Mouse (Mus musculus) liver, embryonic 11.5 days (tissue): Measurements from ENCODE around the gene Tox4. TPM values are rescaled to one million over a fixed set of nuclear protein-coding genes. Genes with fewer than 3 reads are reported as not detected.

ENCODE experiments used
- ATAC-seq: fragments of 200-750 bp; cut with Nextera tagmentation; replicated peaks from 2 replicates; pipeline ENCODE4 v1.8.0; 2017; ENCODE audit warnings: moderate number of reproducible peaks, mild to moderate bottlenecking, moderate TSS enrichment, moderate library complexity; ENCODE audit not compliant: low FRiP score
- DNase-seq: peaks from one replicate; pipeline ENCODE4 v3.0.0-alpha.2; 2017; ENCODE audit warnings: low spot score
- H3K27ac ChIP-seq: fragments of 300-500 bp; sonication (generic); 2 replicates; pipeline ENCODE4 v1.5.1; 2014; ENCODE audit warnings: mild to moderate bottlenecking, low read depth, low read length, control low read depth
- H3K27me3 ChIP-seq: fragments of 300-500 bp; sonication (generic); replicated peaks from 2 replicates; pipeline ENCODE4 v1.6.1; 2014; ENCODE audit warnings: low read length, mixed read lengths; ENCODE audit not compliant: control insufficient read depth, insufficient read depth
- H3K36me3 ChIP-seq: fragments of 300-500 bp; sonication (generic); 2 replicates; pipeline ENCODE4 v1.6.1; 2014; ENCODE audit warnings: mild to moderate bottlenecking, low read length, moderate library complexity, mixed read lengths; ENCODE audit not compliant: control insufficient read depth, insufficient read depth
- H3K4me1 ChIP-seq: fragments of 300-500 bp; sonication (generic); replicated peaks from 2 replicates; pipeline ENCODE4 v1.6.1; 2014; ENCODE audit warnings: low read length, mixed read lengths; ENCODE audit not compliant: control insufficient read depth, insufficient read depth
- H3K4me2 ChIP-seq: fragments of 300-500 bp; sonication (generic); 2 replicates; pipeline ENCODE4 v1.6.1; 2014; ENCODE audit warnings: mild to moderate bottlenecking, control low read depth, moderate library complexity
- H3K4me3 ChIP-seq: fragments of 300-500 bp; sonication (generic); 2 replicates; pipeline ENCODE4 v1.5.1; 2014; ENCODE audit warnings: low read depth, low read length, control low read depth
- H3K9ac ChIP-seq: fragments of 300-500 bp; sonication (generic); 2 replicates; pipeline ENCODE4 v1.6.1; 2014; ENCODE audit warnings: low read depth, low read length, control low read depth
- H3K9me3 ChIP-seq: fragments of 300-500 bp; sonication (generic); 2 replicates; pipeline ENCODE4 v1.6.1; 2016; ENCODE audit warnings: low read length, inconsistent platforms, mixed read lengths; ENCODE audit not compliant: control insufficient read depth
- WGBS: fragments of 180-500 bp; shearing (Covaris S2); extraction: QIAGEN DNeasy Blood & Tissue Kit; methylation state at CpG from one replicate; pipeline ENCODE4 v1.1.7; 2014; 5-methylcytosine and 5-hydroxymethylcytosine counted together
- polyA plus RNA-seq: library from polyadenylated mRNA; unstranded; fragments of >200 nt; fragmentation: Nextera tagmentation; extraction: Ambion mirVana; gene quantifications from 2 replicates; pipeline ENCODE4 v1.2.1, GENCODE M21; 2014

Tox4 gene
- 35.7 and 44.6 TPM in 2 replicates for polyA plus RNA-seq

- peak within 1 kb of the TSS; percentile 73 for H3K4me2 ChIP-seq
- under 1% methylated on average over 66 of the region's 66 CpGs for WGBS
- ATAC-seq, result peak; percentile 98
Measured at GRCm38 (mm10) chr14:52278932-52279746, at the start of gene Tox4, which contains the start of gene Rab2b. Gene Tox4 (plus strand): TSS chr14:52279146. Gene Rab2b (minus strand): TSS chr14:52279545.

GRCm38 (mm10) chr14:52232249-52232648 is 46.7 kb upstream of the Tox4 start:
- no peak for DNase-seq
- Histone ChIP-seq H3K4me2 (no peak overlapping the region), H3K4me1 (no peaks in the 10 kb centered on the region), H3K27me3 (no peaks in the 10 kb centered on the region), H3K9ac (no peak overlapping the region), H3K27ac (no peak overlapping the region), H3K9me3 (no peaks in the 10 kb centered on the region), H3K36me3 (peaks cover 54% of the 10 kb centered on the region), H3K4me3 (no peak overlapping the region)
- 73% methylated on average over 6 of the region's 6 CpGs for WGBS
- no peak; the same call in 1 of the 2 replicates for ATAC-seq

More at GRCm38 (mm10) chr14:52278932-52279746, at the start of gene Tox4, which contains the start of gene Rab2b:
- H3K9me3 ChIP-seq, result no peaks in the 10 kb centered on the region
- peak within 1 kb of the TSS; percentile 94 for H3K9ac ChIP-seq
- H3K27ac ChIP-seq, result peak within 1 kb of the TSS; percentile 78
- H3K4me3 ChIP-seq, result peak within 1 kb of the TSS; percentile 86
- H3K4me1 ChIP-seq, result peaks cover 12% of the 10 kb centered on the region
- H3K27me3 ChIP-seq, result no peaks in the 10 kb centered on the region
- H3K36me3 ChIP-seq, result no peaks in the 10 kb centered on the region
- peak; percentile 99 for DNase-seq

- H3K4me2 ChIP-seq, result no peak overlapping the region
- no peaks in the 10 kb centered on the region for H3K4me1 ChIP-seq
- peaks cover 51% of the 10 kb centered on the region for H3K36me3 ChIP-seq
- DNase-seq, result no peak
- H3K27me3 ChIP-seq, result no peaks in the 10 kb centered on the region
- no peak overlapping the region for H3K9ac ChIP-seq
- H3K27ac ChIP-seq, result no peak overlapping the region
- H3K9me3 ChIP-seq, result no peaks in the 10 kb centered on the region
- WGBS, result 91% methylated on average over 7 of the region's 7 CpGs
- no peak overlapping the region for H3K4me3 ChIP-seq
- no peak for ATAC-seq
Measured at GRCm38 (mm10) chr14:52235165-52235564, 43.8 kb upstream of the Tox4 start.

- Histone ChIP-seq H3K4me2 (no peak overlapping the region), H3K9ac (no peak overlapping the region), H3K36me3 (peaks cover 44% of the 10 kb centered on the region), H3K4me1 (no peaks in the 10 kb centered on the region), H3K27ac (no peak overlapping the region), H3K27me3 (no peaks in the 10 kb centered on the region), H3K9me3 (no peaks in the 10 kb centered on the region), H3K4me3 (no peak overlapping the region)
- 85% methylated on average over 1 of the region's 1 CpGs for WGBS
- DNase-seq (no peak), ATAC-seq (no peak)
Measured at GRCm38 (mm10) chr14:52236216-52236615, 42.7 kb upstream of the Tox4 start.

GRCm38 (mm10) chr14:52244041-52244689 is 34.8 kb upstream of the Tox4 start:
- Histone ChIP-seq H3K9ac (peak overlapping the region; percentile 73), H3K27me3 (no peaks in the 10 kb centered on the region), H3K9me3 (no peaks in the 10 kb centered on the region), H3K4me3 (peak overlapping the region; percentile 66), H3K36me3 (no peaks in the 10 kb centered on the region), H3K4me2 (peak overlapping the region; percentile 95), H3K4me1 (peaks cover 18% of the 10 kb centered on the region), H3K27ac (peak overlapping the region; percentile 76)
- DNase-seq (peak; percentile 92), ATAC-seq (peak; percentile 98)
- under 1% methylated on average over 32 of the region's 32 CpGs for WGBS

GRCm38 (mm10) chr14:52244690-52245042 is 34.3 kb upstream of the Tox4 start:
- no peaks in the 10 kb centered on the region for H3K9me3 ChIP-seq
- H3K9ac ChIP-seq, result peak overlapping the region; percentile 73
- peak; percentile 70 for ATAC-seq
- WGBS, result 10% methylated on average over 7 of the region's 7 CpGs
- no peak for DNase-seq
- peaks cover 18% of the 10 kb centered on the region for H3K4me1 ChIP-seq
- H3K4me2 ChIP-seq, result peak overlapping the region; percentile 95
- H3K27me3 ChIP-seq, result no peaks in the 10 kb centered on the region
- 0 out of 2 replicates have a peak, but pooled peaks cover under 1% of the 10 kb centered on the region for H3K36me3 ChIP-seq
- peak overlapping the region; percentile 76 for H3K27ac ChIP-seq
- H3K4me3 ChIP-seq, result peak overlapping the region; percentile 66

- no peak for ATAC-seq
Measured at GRCm38 (mm10) chr14:52246129-52246528, 32.8 kb upstream of the Tox4 start.

GRCm38 (mm10) chr14:52256311-52257175 is 22.4 kb upstream of the Tox4 start:
- peaks cover 16% of the 10 kb centered on the region for H3K4me1 ChIP-seq
- no peaks in the 10 kb centered on the region for H3K27me3 ChIP-seq
- peak overlapping the region; percentile 88 for H3K4me3 ChIP-seq
- H3K27ac ChIP-seq, result peak overlapping the region; percentile 92
- H3K9ac ChIP-seq, result peak overlapping the region; percentile 81
- peak overlapping the region; percentile 96 for H3K4me2 ChIP-seq
- H3K9me3 ChIP-seq, result no peaks in the 10 kb centered on the region
- DNase-seq (no peak), ATAC-seq (no peak)
- 4% methylated on average over 18 of the region's 18 CpGs for WGBS
- H3K36me3 ChIP-seq, result peaks cover 3% of the 10 kb centered on the region; the same call in 1 of the 2 replicates

More at GRCm38 (mm10) chr14:52246129-52246528, 32.8 kb upstream of the Tox4 start:
- Histone ChIP-seq H3K36me3 (0 out of 2 replicates have a peak, but pooled peaks cover 2% of the 10 kb centered on the region), H3K9me3 (no peaks in the 10 kb centered on the region), H3K27ac (no peak overlapping the region), H3K27me3 (no peaks in the 10 kb centered on the region), H3K4me2 (no peak overlapping the region), H3K9ac (no peak overlapping the region), H3K4me3 (no peak overlapping the region), H3K4me1 (peaks cover 18% of the 10 kb centered on the region)
- DNase-seq, result no peak
- WGBS, result 74% methylated on average over 4 of the region's 4 CpGs
